Mouse (Mus musculus) gonadal fat pad, adult 2 months (tissue): ENCODE measurements around the gene Sertad4. TPM values are rescaled to one million over a fixed set of nuclear protein-coding genes. Genes with fewer than 3 reads are reported as not detected.
A peak's percentile ranks its signal among the peaks of the same experiment; 100 is the strongest.

ENCODE experiments used
- DNase-seq: peaks from one replicate; pipeline ENCODE4 v3.0.0-alpha.2; 2012; ENCODE audit warnings: low read depth
- polyA plus RNA-seq: library from polyadenylated mRNA; depleted of rRNA; stranded (reverse); fragments of >200 nt; gene quantifications from 2 replicates; pipeline ENCODE4 v1.2.3, GENCODE M21; 2012

Gene Sertad4
- polyA plus RNA-seq, 1 experiment, result 4.3 TPM

GRCm38 (mm10) chr1:192851640-192852039 is 3.9 kb downstream of the Sertad4 start:
- DNase-seq, result no peak

- DNase-seq, result no peak
Observed at GRCm38 (mm10) chr1:192851126-192851525, 4.4 kb downstream of the Sertad4 start.

- DNase-seq, result no peak
Observed at GRCm38 (mm10) chr1:192849616-192850015, 5.9 kb downstream of the Sertad4 start.

- no peak for DNase-seq
Observed at GRCm38 (mm10) chr1:192847254-192847653, 8.3 kb downstream of the Sertad4 start.

- DNase-seq, result no peak
Observed at GRCm38 (mm10) chr1:192841094-192841813, 14.3 kb downstream of the Sertad4 start.

- no peak for DNase-seq
Observed at GRCm38 (mm10) chr1:192840655-192841054, 14.9 kb downstream of the Sertad4 start.

- DNase-seq, result no peak
Observed at GRCm38 (mm10) chr1:192835211-192835681, 20.3 kb downstream of the Sertad4 start.

- DNase-seq, result no peak
Observed at GRCm38 (mm10) chr1:192834361-192835210, 21.0 kb downstream of the Sertad4 start.

GRCm38 (mm10) chr1:192833586-192833985 is 22.0 kb downstream of the Sertad4 start:
- no peak for DNase-seq

- DNase-seq, result no peak
Observed at GRCm38 (mm10) chr1:192833097-192833496, 22.5 kb downstream of the Sertad4 start.

- no peak for DNase-seq
Observed at GRCm38 (mm10) chr1:192832338-192832737, 23.2 kb downstream of the Sertad4 start.

- no peak for DNase-seq
Observed at GRCm38 (mm10) chr1:192830444-192830843, 25.1 kb downstream of the Sertad4 start.

GRCm38 (mm10) chr1:192828928-192829327 is 26.6 kb downstream of the Sertad4 start:
- DNase-seq, result peak; percentile 64

GRCm38 (mm10) chr1:192827955-192828354 is 27.6 kb downstream of the Sertad4 start:
- no peak for DNase-seq

GRCm38 (mm10) chr1:192825746-192826145 is 29.8 kb downstream of the Sertad4 start:
- DNase-seq, result no peak

GRCm38 (mm10) chr1:192822652-192823525 is 32.7 kb downstream of the Sertad4 start:
- no peak for DNase-seq

- DNase-seq, result no peak
Observed at GRCm38 (mm10) chr1:192822309-192822651, 33.3 kb downstream of the Sertad4 start.

- no peak for DNase-seq
Observed at GRCm38 (mm10) chr1:192818334-192818733, 37.2 kb downstream of the Sertad4 start.

- DNase-seq, result no peak
Observed at GRCm38 (mm10) chr1:192815789-192816188, 39.8 kb downstream of the Sertad4 start.

GRCm38 (mm10) chr1:192814700-192815099 is 40.9 kb downstream of the Sertad4 start:
- DNase-seq, result no peak

GRCm38 (mm10) chr1:192812758-192813157 is 42.8 kb downstream of the Sertad4 start:
- no peak for DNase-seq

- DNase-seq, result no peak
Observed at GRCm38 (mm10) chr1:192812290-192812689, 43.3 kb downstream of the Sertad4 start.
